Mouse (Mus musculus) neural tube, embryonic 14.5 days (tissue): ENCODE results near the gene Dennd4b. TPM values are rescaled to one million over a fixed set of nuclear protein-coding genes. Genes with fewer than 3 reads are reported as not detected.

Experiments
- ATAC-seq: fragments of 200-750 bp; cut with Nextera tagmentation; 2 replicates; pipeline ENCODE4 v1.8.0; 2017; ENCODE audit warnings: low read depth, mild to moderate bottlenecking, moderate TSS enrichment, moderate library complexity
- H3K27ac ChIP-seq: fragments of 300-500 bp; sonication (generic); 2 replicates; pipeline ENCODE4 v1.5.1; 2014; ENCODE audit warnings: low read depth, mild to moderate bottlenecking, control low read depth, low read length, moderate library complexity, mixed read lengths
- H3K27me3 ChIP-seq: fragments of 300-500 bp; sonication (generic); 2 replicates; pipeline ENCODE4 v1.6.1; 2014; ENCODE audit warnings: low read length; ENCODE audit not compliant: control insufficient read depth, insufficient read depth
- H3K36me3 ChIP-seq: fragments of 300-500 bp; sonication (generic); 2 replicates; pipeline ENCODE4 v1.6.1; 2014; ENCODE audit warnings: low read length, mixed read lengths; ENCODE audit not compliant: control insufficient read depth, insufficient read depth
- H3K4me1 ChIP-seq: fragments of 300-500 bp; sonication (generic); 2 replicates; pipeline ENCODE4 v1.6.1; 2014; ENCODE audit warnings: low read length; ENCODE audit not compliant: control insufficient read depth, insufficient read depth
- H3K4me2 ChIP-seq: fragments of 300-500 bp; sonication (generic); 2 replicates; pipeline ENCODE4 v1.6.1; 2014; ENCODE audit warnings: mild to moderate bottlenecking, low read depth, low read length, control low read depth
- H3K4me3 ChIP-seq: fragments of 300-500 bp; sonication (generic); 2 replicates; pipeline ENCODE4 v1.5.1; 2014; ENCODE audit warnings: low read depth, low read length, control low read depth, mixed read lengths
- H3K9ac ChIP-seq: fragments of 300-500 bp; sonication (generic); replicated peaks from 2 replicates; pipeline ENCODE4 v1.6.1; 2014; ENCODE audit warnings: low read depth, mild to moderate bottlenecking, control low read depth, low read length, mixed read lengths
- H3K9me3 ChIP-seq: fragments of 300-500 bp; sonication (generic); 2 replicates; pipeline ENCODE4 v1.6.1; 2016; ENCODE audit warnings: low read length; ENCODE audit not compliant: control insufficient read depth
- WGBS: fragments of 180-500 bp; shearing (Covaris S2); extraction: QIAGEN DNeasy Blood & Tissue Kit; methylation state at CpG from one replicate; pipeline ENCODE4 v1.1.7; 2014; 5-methylcytosine and 5-hydroxymethylcytosine counted together
- microRNA-seq: library from miRNA; unstranded; fragments of <30 nt; microRNA quantifications from one replicate; pipeline ENCODE4, GENCODE M21; 2016
- polyA plus RNA-seq: library from polyadenylated mRNA; unstranded; fragments of >200 nt; fragmentation: Nextera tagmentation; extraction: Ambion mirVana; gene quantifications from 2 replicates; pipeline ENCODE4 v1.2.1, GENCODE M21; 2014

Gene Dennd4b
- polyA plus RNA-seq, 1 experiment from 2014 or later, result 8.5 TPM

DNA sequence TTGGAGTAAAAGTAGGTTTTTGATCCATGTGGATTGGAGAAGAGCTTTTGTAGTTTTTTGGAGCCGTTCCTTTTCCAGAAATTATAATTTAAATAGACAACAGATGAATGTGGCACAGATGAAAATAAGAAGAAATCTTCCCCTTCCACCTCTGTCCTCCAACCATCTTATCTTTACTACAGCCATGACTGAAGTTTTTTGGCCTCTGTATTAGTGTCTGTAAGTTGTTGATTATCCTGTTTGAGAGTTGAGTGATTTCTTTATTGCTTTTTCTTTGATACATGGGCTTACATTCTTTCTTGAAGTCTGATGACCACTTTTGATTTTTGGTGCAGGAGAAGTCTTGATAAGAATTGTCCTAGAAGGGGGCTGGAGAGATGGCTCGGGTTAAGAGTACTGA lies 29.7 kb downstream of the Dennd4b start:
- Histone ChIP-seq H3K27ac (no peak overlapping the region), H3K4me1 (peaks cover 18% of the 10 kb centered on the region), H3K36me3 (no peaks in the 10 kb centered on the region), H3K9me3 (no peaks in the 10 kb centered on the region), H3K9ac (peak overlapping the region; percentile 92; the same call in 1 of the 2 replicates), H3K4me2 (peak overlapping the region; percentile 79), H3K4me3 (peak overlapping the region; percentile 83), H3K27me3 (no peaks in the 10 kb centered on the region)
- ATAC-seq, result no peak
- 82% methylated on average over 2 of the region's 2 CpGs for WGBS

DNA sequence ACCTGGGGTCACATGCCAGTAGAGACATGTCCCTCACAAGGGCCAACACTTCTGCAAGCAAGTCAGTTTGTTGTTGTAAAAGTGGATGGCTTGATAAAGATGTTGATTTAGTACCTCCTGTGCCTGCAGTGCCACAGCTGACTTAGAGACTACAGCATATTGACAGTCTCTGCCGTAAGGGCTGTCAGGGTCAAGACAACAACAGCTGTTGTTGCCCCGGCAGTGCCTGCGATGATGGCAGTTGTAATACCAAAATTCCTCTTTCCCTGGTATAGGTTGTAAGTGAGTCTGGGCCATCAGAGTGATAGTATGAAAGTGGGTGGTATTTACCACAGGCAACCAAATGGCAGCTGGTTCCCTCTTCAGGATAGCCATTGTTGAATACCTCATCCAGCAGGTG lies 40.8 kb downstream of the Dennd4b start:
- H3K36me3 ChIP-seq, result no peaks in the 10 kb centered on the region
- no peak overlapping the region for H3K4me3 ChIP-seq
- no peaks in the 10 kb centered on the region for H3K4me1 ChIP-seq
- WGBS, result 64% methylated on average over 3 of the region's 3 CpGs
- no peaks in the 10 kb centered on the region for H3K9me3 ChIP-seq
- H3K9ac ChIP-seq, result no peak overlapping the region
- H3K27me3 ChIP-seq, result no peaks in the 10 kb centered on the region
- no peak overlapping the region for H3K27ac ChIP-seq
- no peak overlapping the region for H3K4me2 ChIP-seq
- no peak for ATAC-seq

DNA sequence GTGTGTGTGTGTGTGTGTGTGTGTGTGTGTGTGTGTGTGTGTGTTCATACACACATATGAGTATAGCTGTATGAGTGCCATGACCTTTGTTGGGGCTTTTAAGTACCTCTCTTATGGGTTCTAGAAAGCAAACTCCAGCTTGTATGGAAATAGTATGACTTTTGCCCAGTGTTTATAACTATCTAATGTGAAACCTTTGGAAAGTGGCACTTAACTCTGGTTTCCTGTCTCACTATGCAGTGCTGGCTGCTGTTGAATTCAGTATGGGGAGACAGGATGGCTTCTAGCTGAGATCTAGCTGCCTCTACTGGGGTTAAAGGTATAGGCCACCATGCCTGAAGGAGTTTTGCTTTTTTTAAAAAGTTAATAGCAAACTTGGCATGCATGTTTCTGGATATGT lies 44.6 kb downstream of the Dennd4b start:
- ATAC-seq, result no peak
- no peak overlapping the region for H3K27ac ChIP-seq
- H3K9me3 ChIP-seq, result no peaks in the 10 kb centered on the region
- no peaks in the 10 kb centered on the region for H3K36me3 ChIP-seq
- no peak overlapping the region for H3K4me3 ChIP-seq
- no peaks in the 10 kb centered on the region for H3K4me1 ChIP-seq
- H3K4me2 ChIP-seq, result no peak overlapping the region
- no peak overlapping the region for H3K9ac ChIP-seq
- no peaks in the 10 kb centered on the region for H3K27me3 ChIP-seq

DNA sequence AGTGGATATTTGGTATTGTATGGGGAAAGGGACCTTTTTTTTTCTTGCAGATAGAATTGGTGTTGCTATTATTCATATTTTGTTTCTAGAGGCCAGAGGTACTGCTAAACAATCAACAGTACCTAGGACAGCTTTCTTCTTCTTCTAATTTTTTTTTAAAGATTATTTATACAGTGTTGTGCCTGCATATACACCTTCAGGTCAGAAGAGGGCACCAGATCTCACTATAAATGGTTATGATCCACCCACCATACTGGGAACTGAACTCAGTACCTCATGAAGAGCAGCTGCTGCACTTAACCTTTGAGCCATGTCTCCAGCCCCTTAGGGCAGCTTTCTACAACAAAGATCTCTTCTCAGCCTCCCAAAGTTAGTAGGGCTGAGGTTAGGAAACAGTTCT lies 48.4 kb downstream of the Dennd4b start:
- ATAC-seq, result no peak
- Histone ChIP-seq H3K4me3 (no peak overlapping the region), H3K9ac (no peak overlapping the region), H3K27me3 (no peaks in the 10 kb centered on the region), H3K27ac (no peak overlapping the region), H3K4me1 (no peaks in the 10 kb centered on the region), H3K4me2 (no peak overlapping the region), H3K9me3 (no peaks in the 10 kb centered on the region), H3K36me3 (no peaks in the 10 kb centered on the region)

DNA sequence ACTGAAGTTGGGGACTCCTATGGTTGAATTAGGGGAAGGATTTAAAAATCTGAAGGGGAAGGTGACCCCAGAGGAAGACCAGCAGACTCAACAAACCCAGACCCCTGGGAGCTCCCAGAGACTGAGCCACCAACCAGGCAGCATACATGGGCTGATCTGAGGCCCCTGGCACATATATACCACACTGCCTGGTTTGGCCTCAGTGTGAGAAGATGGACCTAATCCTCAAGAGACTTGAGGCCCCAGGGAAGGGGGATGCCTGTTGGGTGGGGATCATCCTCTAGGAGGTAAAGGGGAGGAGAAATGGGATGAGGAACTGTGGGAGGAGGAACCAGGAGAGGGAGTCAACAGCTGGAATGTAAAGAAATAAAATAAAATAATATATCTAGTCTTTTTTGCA lies 49.3 kb downstream of the Dennd4b start:
- H3K9ac ChIP-seq, result no peak overlapping the region
- no peaks in the 10 kb centered on the region for H3K4me1 ChIP-seq
- ATAC-seq, result no peak

DNA sequence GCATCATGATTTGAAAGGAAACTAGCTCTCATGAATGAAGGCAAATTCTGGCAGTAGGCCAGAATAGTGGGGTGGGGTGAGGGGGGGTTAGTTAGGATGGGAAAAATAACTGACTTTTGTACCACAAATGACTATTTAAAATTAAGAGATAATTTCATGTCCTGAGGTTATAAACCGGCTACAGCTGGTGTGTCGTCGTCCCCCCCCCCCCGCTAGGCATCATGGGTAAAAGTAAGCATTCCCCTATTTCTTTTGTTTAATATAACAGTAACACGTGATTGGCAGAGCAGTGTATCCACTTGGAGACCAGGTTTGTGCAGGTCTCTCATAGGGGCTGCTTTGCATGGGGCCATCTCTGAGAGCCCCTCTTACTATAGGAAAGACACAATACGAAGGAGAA lies 57.3 kb downstream of the Dennd4b start:
- peaks cover 20% of the 10 kb centered on the region; the same call in 1 of the 2 replicates for H3K4me1 ChIP-seq
- no peaks in the 10 kb centered on the region for H3K36me3 ChIP-seq
- WGBS, result 37% methylated on average over 6 of the region's 6 CpGs

More for the DNA sequence above, 49.3 kb downstream of the Dennd4b start:
- no peaks in the 10 kb centered on the region for H3K27me3 ChIP-seq
- H3K4me3 ChIP-seq, result no peak overlapping the region
- H3K36me3 ChIP-seq, result no peaks in the 10 kb centered on the region
- H3K4me2 ChIP-seq, result no peak overlapping the region
- H3K9me3 ChIP-seq, result no peaks in the 10 kb centered on the region
- H3K27ac ChIP-seq, result no peak overlapping the region

DNA sequence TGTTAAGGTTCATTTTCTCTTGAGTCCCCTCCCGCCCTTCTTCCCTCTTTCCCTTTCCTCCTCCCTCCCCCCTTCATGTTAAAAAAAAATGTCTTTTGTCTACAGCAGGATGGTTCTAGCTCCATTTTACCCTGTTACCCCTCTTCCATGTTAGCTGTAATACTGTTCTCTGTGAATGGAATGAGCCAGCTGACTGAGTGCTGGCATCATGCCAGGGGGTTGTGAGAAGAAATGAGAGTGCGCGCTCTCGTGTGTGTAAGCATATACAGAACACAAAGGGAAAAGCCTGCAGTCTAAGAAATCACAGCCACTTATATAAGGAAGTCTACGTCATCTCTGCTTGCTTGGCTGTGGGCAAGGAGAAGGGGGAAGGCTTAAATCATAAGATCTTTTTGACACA lies 58.1 kb downstream of the Dennd4b start:
- Histone ChIP-seq H3K27ac (peak overlapping the region; percentile 93), H3K9me3 (no peaks in the 10 kb centered on the region), H3K27me3 (no peaks in the 10 kb centered on the region), H3K36me3 (no peaks in the 10 kb centered on the region), H3K4me3 (no peak overlapping the region), H3K9ac (peak overlapping the region; percentile 39; the same call in 1 of the 2 replicates), H3K4me1 (peaks cover 20% of the 10 kb centered on the region; the same call in 1 of the 2 replicates), H3K4me2 (peak overlapping the region; percentile 53)
- WGBS, result 4% methylated on average over 5 of the region's 5 CpGs
- peak; percentile 94 for ATAC-seq

More for the DNA sequence above, 57.3 kb downstream of the Dennd4b start:
- ATAC-seq, result peak; percentile 74
- peak overlapping the region; percentile 53 for H3K4me2 ChIP-seq
- H3K27me3 ChIP-seq, result no peaks in the 10 kb centered on the region
- H3K9ac ChIP-seq, result peak overlapping the region; percentile 57
- H3K4me3 ChIP-seq, result peak overlapping the region; percentile 18
- H3K9me3 ChIP-seq, result no peaks in the 10 kb centered on the region
- peak overlapping the region; percentile 93 for H3K27ac ChIP-seq

Small RNA genes lying within 50 kb of the gene (microRNA-seq; reads per million reads assigned to microRNA genes)
- not detected for gene Mir7012

Other genes starting within 250 kb of the Dennd4b start
- 219 and 232 TPM in 2 replicates for gene 4933434E20Rik, start 213.5 kb upstream of the Dennd4b start, polyA plus RNA-seq
- 163 and 171 TPM in 2 replicates for gene Ubap2l, start 212.6 kb upstream of the Dennd4b start, polyA plus RNA-seq
- 281 and 342 TPM in 2 replicates for gene Tpm3, start 192.5 kb upstream of the Dennd4b start, polyA plus RNA-seq
- gene Nup210l, start 161.1 kb upstream of the Dennd4b start, polyA plus RNA-seq, result 0.35 and 0.52 TPM in 2 replicates
- gene Rps27, start 51.5 kb upstream of the Dennd4b start, polyA plus RNA-seq, result 896 and 936 TPM in 2 replicates
- gene Rab13, start 51.5 kb upstream of the Dennd4b start, polyA plus RNA-seq, result 8.0 and 12.4 TPM in 2 replicates
- gene Jtb, start 33.6 kb upstream of the Dennd4b start, polyA plus RNA-seq, result 98.9 and 102 TPM in 2 replicates
- 1.3 and 2.4 TPM in 2 replicates for gene Creb3l4, start 21.7 kb upstream of the Dennd4b start, polyA plus RNA-seq
- gene Slc39a1, start 17.0 kb upstream of the Dennd4b start, polyA plus RNA-seq, result 41.2 and 46.0 TPM in 2 replicates
- 11.6 and 12.6 TPM in 2 replicates for gene Crtc2, start 11.0 kb upstream of the Dennd4b start, polyA plus RNA-seq
- gene Gatad2b, start 28.0 kb downstream of the Dennd4b start, polyA plus RNA-seq, result 14.3 and 21.6 TPM in 2 replicates
- gene Slc27a3, start 124.8 kb downstream of the Dennd4b start, polyA plus RNA-seq, result 21.3 and 21.7 TPM in 2 replicates
- gene Ints3, start 168.4 kb downstream of the Dennd4b start, polyA plus RNA-seq, result 30.1 and 35.2 TPM in 2 replicates
- gene Npr1, start 200.7 kb downstream of the Dennd4b start, polyA plus RNA-seq, result 1.4 and 4.0 TPM in 2 replicates
- 262 and 269 TPM in 2 replicates for gene Ilf2, start 210.9 kb downstream of the Dennd4b start, polyA plus RNA-seq
- 106 and 112 TPM in 2 replicates for gene Snapin, start 225.8 kb downstream of the Dennd4b start, polyA plus RNA-seq
- gene Chtop, start 244.3 kb downstream of the Dennd4b start, polyA plus RNA-seq, result 116 and 123 TPM in 2 replicates
- gene S100a1, start 249.2 kb downstream of the Dennd4b start, polyA plus RNA-seq, result 15.8 and 18.6 TPM in 2 replicates
- gene S100a13, start 249.2 kb downstream of the Dennd4b start, polyA plus RNA-seq, result 6.9 and 11.0 TPM in 2 replicates